Mouse (Mus musculus) splenic B cell, adult 2 months (primary cell): ENCODE measurements at regions not wholly inside any gene's neighbourhood (a gene's known extent, or its start where the extent isn't known, plus 50 kb on each side); places are given as distances from the start of the nearest gene placed in this dataset.

Source experiments
- DNase-seq: peaks from one replicate; pipeline ENCODE4 v3.0.0-alpha.2; 2011; ENCODE audit warnings: low read depth, low spot score
- H3K27me3 ChIP-seq: 2 replicates; pipeline ENCODE4 v1.6.1; 2012; ENCODE audit warnings: mild to moderate bottlenecking, low read length, moderate library complexity, mixed read lengths; ENCODE audit not compliant: control insufficient read depth, poor library complexity, insufficient read depth, severe bottlenecking
- H3K36me3 ChIP-seq: 2 replicates; pipeline ENCODE4 v1.6.1; 2012; ENCODE audit warnings: mild to moderate bottlenecking, low read length, moderate library complexity, mixed read lengths; ENCODE audit not compliant: control insufficient read depth, poor library complexity, insufficient read depth, severe bottlenecking

GRCm38 (mm10) chr15:62350862-62351757 is 1428.3 kb upstream of the A1bg start:
- DNase-seq, result peak; percentile 81
- H3K36me3 ChIP-seq, result no peaks in the 10 kb centered on the region
- no peaks in the 10 kb centered on the region for H3K27me3 ChIP-seq

- no peak for DNase-seq
- no peaks in the 10 kb centered on the region for H3K36me3 ChIP-seq
- no peaks in the 10 kb centered on the region for H3K27me3 ChIP-seq
These were observed 1427.2 kb upstream of the A1bg start for GRCm38 (mm10) chr15:62349981-62350380.

- Histone ChIP-seq H3K36me3 (no peaks in the 10 kb centered on the region), H3K27me3 (no peaks in the 10 kb centered on the region)
- DNase-seq, result no peak
These were observed 1426.1 kb upstream of the A1bg start for GRCm38 (mm10) chr15:62348956-62349355.

GRCm38 (mm10) chr15:62347697-62348096 is 1424.9 kb upstream of the A1bg start:
- no peak for DNase-seq
- H3K36me3 ChIP-seq, result no peaks in the 10 kb centered on the region
- no peaks in the 10 kb centered on the region for H3K27me3 ChIP-seq

- Histone ChIP-seq H3K36me3 (no peaks in the 10 kb centered on the region), H3K27me3 (no peaks in the 10 kb centered on the region)
- no peak for DNase-seq
These were observed 1423.1 kb upstream of the A1bg start for GRCm38 (mm10) chr15:62345893-62346292.

- no peak for DNase-seq
- no peaks in the 10 kb centered on the region for H3K36me3 ChIP-seq
- no peaks in the 10 kb centered on the region for H3K27me3 ChIP-seq
These were observed 1413.9 kb upstream of the A1bg start for GRCm38 (mm10) chr15:62336454-62337284.

GRCm38 (mm10) chr15:62334256-62335009 is 1411.6 kb upstream of the A1bg start:
- no peaks in the 10 kb centered on the region for H3K36me3 ChIP-seq
- no peaks in the 10 kb centered on the region for H3K27me3 ChIP-seq
- no peak for DNase-seq

- no peak for DNase-seq
- Histone ChIP-seq H3K27me3 (no peaks in the 10 kb centered on the region), H3K36me3 (no peaks in the 10 kb centered on the region)
These were observed 1409.3 kb upstream of the A1bg start for GRCm38 (mm10) chr15:62332129-62332528.

- no peaks in the 10 kb centered on the region for H3K36me3 ChIP-seq
- peak; percentile 12 for DNase-seq
- H3K27me3 ChIP-seq, result no peaks in the 10 kb centered on the region
These were observed 1408.5 kb upstream of the A1bg start for GRCm38 (mm10) chr15:62331138-62331800.

GRCm38 (mm10) chr15:62328920-62329319 is 1406.1 kb upstream of the A1bg start:
- peak; percentile 22 for DNase-seq
- Histone ChIP-seq H3K36me3 (no peaks in the 10 kb centered on the region), H3K27me3 (no peaks in the 10 kb centered on the region)

GRCm38 (mm10) chr15:62328305-62328881 is 1405.6 kb upstream of the A1bg start:
- no peak for DNase-seq
- H3K27me3 ChIP-seq, result no peaks in the 10 kb centered on the region

GRCm38 (mm10) chr15:62327481-62327880 is 1404.7 kb upstream of the A1bg start:
- no peak for DNase-seq
- Histone ChIP-seq H3K36me3 (no peaks in the 10 kb centered on the region), H3K27me3 (no peaks in the 10 kb centered on the region)

More at GRCm38 (mm10) chr15:62328305-62328881, 1405.6 kb upstream of the A1bg start:
- no peaks in the 10 kb centered on the region for H3K36me3 ChIP-seq

GRCm38 (mm10) chr15:62326524-62326923 is 1403.7 kb upstream of the A1bg start:
- H3K27me3 ChIP-seq, result no peaks in the 10 kb centered on the region
- no peaks in the 10 kb centered on the region for H3K36me3 ChIP-seq

More at GRCm38 (mm10) chr15:62326524-62326923, 1403.7 kb upstream of the A1bg start:
- DNase-seq, result no peak
